Mouse (Mus musculus) skeletal muscle tissue, adult 2 months (tissue): ENCODE data around the gene 9930111J21Rik2.
"Not testable (repeated sequence)": the region's sequence is repeated elsewhere in the genome, so short reads cannot be mapped to it uniquely, and the experiment has no call there.

ENCODE experiments used
- DNase-seq: peaks from one replicate; pipeline ENCODE4 v3.0.0-alpha.2; 2012; ENCODE audit warnings: low read depth, low spot score

9930111J21Rik2 gene

DNA sequence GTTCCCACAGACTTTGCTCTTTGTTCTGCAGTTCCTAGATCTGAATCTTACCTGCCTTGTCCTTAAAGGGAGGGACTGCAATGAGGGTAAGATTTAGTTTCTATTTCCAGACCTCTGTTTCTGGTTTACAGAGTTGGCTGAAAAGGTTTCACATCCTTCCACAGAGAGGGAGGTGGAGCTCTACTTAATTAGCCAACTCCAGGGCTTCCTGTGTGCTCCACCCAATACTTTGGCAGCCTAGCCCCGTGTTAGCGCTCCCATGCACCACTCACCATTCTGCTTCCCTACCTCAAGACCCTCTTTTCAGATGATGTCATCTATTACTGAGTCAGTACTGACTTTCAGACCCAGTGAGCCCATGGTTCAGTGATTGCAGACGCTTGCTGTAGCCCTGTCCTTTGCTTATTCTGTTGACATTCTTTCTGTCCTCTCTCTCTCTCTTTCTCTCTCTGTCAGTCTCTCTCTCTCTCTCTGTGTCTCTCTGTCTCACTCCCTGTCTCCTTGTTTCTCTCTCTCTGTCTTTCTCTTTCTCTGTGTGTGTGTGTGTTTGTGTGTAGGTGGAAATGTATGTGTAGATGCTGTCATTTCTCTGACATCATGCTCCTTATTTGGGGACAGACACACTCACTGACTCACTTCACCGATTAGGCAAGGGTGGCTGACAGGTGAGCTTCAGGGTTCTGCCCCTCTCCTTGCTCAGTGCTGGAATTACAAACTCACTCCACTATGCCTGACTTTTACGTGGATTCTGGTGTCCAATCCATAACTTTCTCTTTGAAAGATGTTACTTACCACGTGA lies at the start of gene 9930111J21Rik2:
Gene 9930111J21Rik2, minus strand, starts transcription at position 150 of the 799 bp plus-strand sequence.
- not testable (repeated sequence) for DNase-seq

DNA sequence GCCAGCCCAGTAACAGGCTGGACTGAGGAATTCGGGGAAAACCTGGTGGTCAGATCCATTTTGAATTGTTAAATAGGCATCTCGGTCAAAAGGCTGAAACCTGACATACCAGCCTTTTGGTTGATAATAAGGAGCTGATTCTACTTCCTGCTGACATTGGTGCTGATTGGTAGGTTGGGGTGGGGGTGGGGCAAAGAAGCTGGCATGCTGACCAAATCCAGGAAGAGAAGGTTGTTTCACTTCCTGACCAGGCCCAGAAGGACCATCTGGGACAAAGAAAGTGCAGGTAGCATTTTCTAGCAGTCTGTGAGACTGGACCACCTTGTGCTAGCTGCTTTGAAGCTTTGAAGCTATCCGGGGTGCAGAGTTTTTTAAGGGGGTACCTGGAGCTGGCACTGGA lies 49.4 kb upstream of the 9930111J21Rik2 start:
- DNase-seq: no peak

GRCm38 (mm10) chr11:49095367-49095766 lies 44.3 kb upstream of the 9930111J21Rik2 start:
- no peak for DNase-seq

GRCm38 (mm10) chr11:49093861-49094660 lies 43.0 kb upstream of the 9930111J21Rik2 start:
- DNase-seq: no peak

GRCm38 (mm10) chr11:49092786-49093185 lies 41.7 kb upstream of the 9930111J21Rik2 start:
- no peak for DNase-seq

GRCm38 (mm10) chr11:49092053-49092586 lies 41.1 kb upstream of the 9930111J21Rik2 start:
- no peak for DNase-seq

GRCm38 (mm10) chr11:49091171-49091570 lies 40.1 kb upstream of the 9930111J21Rik2 start:
- no peak for DNase-seq

DNA sequence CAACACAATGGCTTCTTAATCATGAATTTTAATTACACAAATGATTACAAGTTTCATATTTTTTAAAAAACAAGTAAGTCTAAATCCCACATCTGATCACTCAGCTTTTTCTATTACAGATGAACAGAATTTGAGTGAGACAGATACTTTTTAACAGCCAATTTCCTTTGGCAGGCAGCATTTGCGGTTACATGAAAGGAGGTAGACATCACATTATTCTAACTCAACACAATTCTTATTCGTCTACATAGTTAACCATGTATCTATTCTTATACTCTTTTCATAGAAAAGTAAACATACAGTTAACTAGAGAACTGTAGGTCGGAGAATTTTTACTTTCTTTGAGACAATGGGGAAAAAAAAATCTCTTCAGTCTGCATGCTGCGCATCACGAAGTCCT lies 39.5 kb upstream of the 9930111J21Rik2 start:
- no peak for DNase-seq

GRCm38 (mm10) chr11:49089735-49090507 lies 38.9 kb upstream of the 9930111J21Rik2 start:
- DNase-seq: no peak

DNA sequence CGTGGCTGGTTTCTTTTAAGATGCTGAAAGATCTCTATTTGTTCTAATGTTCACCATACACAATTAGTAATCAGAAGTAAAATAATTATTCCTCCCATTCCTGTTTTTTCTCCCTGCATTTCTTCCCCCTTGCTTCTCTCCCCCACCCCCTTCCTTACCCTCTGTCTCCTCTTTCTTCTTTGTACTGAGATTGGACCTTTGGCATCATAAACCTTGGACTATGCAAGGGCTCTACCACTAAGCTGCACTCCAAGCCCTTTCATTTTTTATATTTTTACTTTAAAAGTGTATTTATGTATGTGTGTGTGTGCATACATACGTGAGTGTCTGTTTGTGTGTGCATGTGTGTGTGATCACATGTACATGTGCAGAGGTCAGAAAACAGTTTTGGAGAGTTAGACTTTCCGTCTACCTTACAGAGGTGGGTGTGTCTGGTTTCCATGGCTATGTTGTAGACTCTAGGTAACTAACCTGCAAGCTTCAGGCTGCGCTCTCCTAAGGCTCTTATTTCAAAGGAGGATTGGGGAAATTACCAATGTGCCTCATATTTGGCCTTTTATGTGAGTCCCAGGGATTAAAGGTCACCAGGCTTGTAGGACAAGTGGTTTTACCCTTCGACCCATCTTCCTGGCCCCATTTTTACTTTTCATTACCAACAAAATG lies 38.1 kb upstream of the 9930111J21Rik2 start:
- DNase-seq: no peak

- no peak for DNase-seq
Measured at GRCm38 (mm10) chr11:49087830-49088616, 37.0 kb upstream of the 9930111J21Rik2 start.

- no peak for DNase-seq
Measured at GRCm38 (mm10) chr11:49086858-49087361, 35.9 kb upstream of the 9930111J21Rik2 start.

- DNase-seq: no peak
Measured at GRCm38 (mm10) chr11:49084875-49085274, 33.8 kb upstream of the 9930111J21Rik2 start.

DNA sequence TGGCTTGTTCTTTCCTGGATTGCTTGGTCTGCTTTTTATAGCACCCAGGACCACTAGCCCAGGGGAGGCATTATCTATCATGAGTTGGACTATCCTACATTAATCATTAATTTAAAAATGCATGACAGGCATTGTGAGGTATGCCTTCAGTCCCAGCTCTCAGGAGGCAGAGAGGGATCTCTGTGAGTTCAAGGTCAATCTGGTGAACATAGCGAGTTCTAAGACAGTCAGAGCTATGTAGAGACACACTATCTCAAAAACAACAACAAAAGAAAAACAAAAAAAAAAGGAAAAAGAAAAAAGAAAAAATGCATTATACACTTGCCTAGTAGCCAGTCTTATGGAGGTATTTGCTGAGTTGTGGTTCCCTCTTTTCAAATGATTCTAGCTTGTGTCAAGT lies 33.3 kb upstream of the 9930111J21Rik2 start:
- DNase-seq: no peak

- no peak for DNase-seq
Measured at GRCm38 (mm10) chr11:49083808-49084207, 32.8 kb upstream of the 9930111J21Rik2 start.

GRCm38 (mm10) chr11:49083146-49083545 lies 32.1 kb upstream of the 9930111J21Rik2 start:
- no peak for DNase-seq

DNA sequence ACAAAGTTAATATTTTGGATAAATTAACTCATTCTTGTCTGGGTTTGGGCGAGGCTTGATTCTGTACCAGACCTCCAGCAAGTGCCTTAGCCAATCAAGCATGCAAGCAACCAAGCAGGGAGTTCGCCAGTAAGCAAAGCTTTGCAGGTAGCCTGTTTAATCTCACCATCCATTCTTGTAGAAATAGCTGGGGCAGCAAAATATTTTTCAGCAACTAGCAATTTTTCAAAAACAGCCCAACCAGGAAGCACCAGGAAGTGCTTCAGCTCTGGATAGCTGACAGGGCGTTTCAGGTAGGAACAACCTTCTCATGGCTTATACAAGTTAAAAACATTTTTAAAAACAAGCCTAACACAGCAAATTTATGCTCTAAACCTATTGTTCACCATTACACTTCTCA lies 30.8 kb upstream of the 9930111J21Rik2 start:
- no peak for DNase-seq

DNA sequence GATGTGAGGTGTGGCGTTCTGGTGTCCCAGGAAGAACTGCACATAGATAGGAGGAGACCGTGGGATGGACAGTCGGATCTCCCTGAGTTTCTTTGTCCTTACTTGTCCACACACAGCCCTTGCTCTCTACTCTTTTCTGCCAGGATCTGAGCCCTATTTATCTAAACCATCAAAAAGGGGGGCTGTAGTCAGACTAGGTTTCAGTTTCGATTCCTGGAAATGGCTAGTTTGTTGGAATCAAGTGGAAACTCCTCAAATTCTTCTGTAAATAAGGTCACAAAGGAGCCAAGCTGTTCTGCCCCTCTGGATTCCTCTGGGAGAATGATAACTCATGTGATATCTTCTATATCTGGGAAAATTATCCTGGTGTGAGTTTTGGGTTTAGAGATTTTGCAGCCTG lies 30.3 kb upstream of the 9930111J21Rik2 start:
- no peak for DNase-seq

DNA sequence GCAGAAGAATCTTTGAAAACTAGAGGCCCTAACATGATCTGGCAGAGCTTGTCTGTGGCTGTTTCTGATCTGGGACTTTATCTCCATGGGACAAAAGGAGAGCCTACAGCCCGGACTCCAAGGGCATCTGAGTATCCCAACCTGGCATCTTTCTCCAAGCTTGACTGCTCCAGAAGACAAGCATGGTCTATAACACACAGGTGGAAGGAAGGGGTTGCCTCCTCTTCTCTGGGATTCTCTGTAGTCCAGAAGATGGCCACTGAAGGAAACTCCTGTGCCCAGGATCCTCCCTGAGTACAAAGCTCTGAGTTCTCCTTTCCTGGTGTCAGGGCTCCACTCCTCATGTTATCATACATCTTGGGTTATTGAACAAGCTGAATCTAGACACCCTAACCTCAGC lies 29.6 kb upstream of the 9930111J21Rik2 start:
- no peak for DNase-seq

DNA sequence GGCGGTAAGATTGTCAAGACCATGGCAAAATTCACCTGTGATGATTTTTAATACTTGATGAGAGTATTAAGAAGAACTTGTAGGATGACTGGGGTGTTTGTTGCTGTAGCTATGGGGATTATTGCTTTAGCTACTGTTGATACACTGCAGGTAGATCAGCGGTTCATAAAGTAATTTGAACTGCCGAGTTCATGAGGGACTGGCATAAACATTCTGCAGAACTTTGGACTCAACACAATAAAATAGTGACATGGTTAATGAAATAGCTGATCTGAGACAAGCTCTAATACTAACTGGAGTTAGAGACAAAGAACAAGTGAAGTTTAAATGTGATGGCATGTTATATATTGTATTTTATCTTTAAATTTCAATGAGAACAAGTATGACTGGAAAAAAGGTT lies 27.7 kb upstream of the 9930111J21Rik2 start:
- DNase-seq: no peak
